Mouse (Mus musculus): ENCODE data around the gene Zbtb5.
"Not testable (repeated sequence)": the region's sequence is repeated elsewhere in the genome, so short reads cannot be mapped to it uniquely, and the experiment has no call there.

Gene Zbtb5

DNA sequence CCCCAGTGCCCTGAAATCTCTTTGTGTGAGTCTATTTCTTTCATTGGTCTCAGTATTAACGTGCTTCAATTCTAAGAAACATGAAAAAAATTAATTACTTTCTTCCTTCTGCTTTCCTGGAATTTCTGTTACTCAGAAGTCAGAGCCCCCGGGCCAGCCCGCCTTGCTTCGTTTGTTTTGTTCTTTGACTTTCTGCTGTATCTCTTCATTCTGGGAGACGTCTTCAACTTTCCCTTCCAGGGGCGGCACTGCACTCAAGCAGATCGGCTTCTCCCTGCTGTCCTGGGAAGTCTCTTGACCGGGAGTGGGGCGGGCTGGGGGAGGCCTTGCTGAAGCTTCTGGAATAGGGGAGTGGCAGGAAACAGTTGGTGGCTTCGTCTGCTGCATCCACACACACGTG lies 49.1 kb downstream of the Zbtb5 start:
- ChIA-PET CTCF (interaction anchor here in 1 of 4 experiments (1.2 kb wide), 1 partner anchor 10 kb away, joined by 3 read pairs; no protein-coding TSS in a partner anchor), POLR2A (no interaction called here)

DNA sequence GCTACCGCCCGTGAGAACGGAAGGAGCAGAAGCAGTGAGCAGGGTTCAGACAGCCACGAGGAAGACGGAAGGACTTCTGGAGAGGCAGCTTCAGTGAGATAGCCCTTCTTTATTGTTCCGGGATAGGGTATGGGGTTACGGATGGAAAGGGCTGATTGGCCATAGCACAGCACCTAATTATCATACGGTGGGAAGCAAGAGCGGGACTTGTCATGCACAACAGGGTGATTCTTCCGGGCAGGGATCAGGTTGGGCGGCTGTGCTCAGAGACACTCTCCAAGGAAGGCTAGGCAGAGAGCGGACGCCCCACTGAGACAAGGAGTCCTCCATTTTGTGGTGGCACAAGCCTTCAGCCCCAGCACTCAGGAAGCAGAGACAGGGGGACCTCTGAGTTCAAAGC lies 53.0 kb downstream of the Zbtb5 start:
- ChIA-PET CTCF (no interaction called here), POLR2A (interaction anchor here in 3 of 4 experiments (0.5 to 2.2 kb wide), 9 partner anchors 8 to 409 kb away, joined by 3 to 7 read pairs (median 3); partner anchors contain the start of gene Zcchc7 (in 1 of the 3))

DNA sequence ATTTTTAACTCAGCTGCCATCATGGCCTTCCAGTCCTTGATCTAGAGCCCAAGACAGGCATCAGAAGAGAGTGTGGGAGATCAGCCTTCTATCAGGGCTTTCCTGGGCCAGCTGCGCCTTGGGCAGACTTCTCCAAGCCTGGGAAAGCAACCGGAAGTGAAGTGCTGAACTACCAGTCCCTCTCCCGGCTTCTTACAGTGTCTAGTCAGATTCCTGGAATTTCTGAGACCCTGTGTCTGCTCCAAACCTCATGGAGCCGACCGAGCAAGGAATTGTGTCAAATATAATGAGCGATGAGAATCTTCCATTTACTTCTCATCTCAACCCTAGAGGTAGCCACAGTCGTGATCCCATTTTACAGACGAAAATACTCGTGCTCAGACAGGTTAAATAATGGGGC lies 53.4 kb downstream of the Zbtb5 start:
- POLR2A ChIA-PET: interaction anchor here in 2 of 4 experiments (0.8 to 2.2 kb wide), 7 partner anchors 9 to 203 kb away, joined by 3 to 7 read pairs (median 3); partner anchors contain the start of gene Zcchc7 (in 1 of the 2)
- CTCF ChIA-PET: no interaction called here

DNA sequence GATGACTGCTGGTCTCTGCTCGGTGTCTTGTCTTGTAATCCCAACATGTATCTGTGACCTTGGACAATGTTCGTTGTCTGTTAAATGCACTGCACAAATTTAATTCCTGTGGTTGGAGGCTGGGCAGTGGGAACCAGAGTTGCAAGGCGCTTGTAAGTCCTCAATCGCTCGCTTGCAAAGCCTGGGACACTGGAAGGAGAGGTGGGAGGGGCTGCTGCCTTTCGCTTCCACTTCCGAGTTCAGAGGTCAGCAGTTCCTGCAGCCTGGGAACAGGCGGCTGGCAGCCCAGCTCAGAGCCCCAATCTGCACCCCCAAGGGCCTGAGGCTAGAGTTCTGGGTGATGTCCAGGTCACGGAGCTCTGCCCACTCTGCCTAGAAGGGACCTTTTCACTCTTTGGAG lies 59.2 kb downstream of the Zbtb5 start:
- POLR2A ChIA-PET: no interaction called here

DNA sequence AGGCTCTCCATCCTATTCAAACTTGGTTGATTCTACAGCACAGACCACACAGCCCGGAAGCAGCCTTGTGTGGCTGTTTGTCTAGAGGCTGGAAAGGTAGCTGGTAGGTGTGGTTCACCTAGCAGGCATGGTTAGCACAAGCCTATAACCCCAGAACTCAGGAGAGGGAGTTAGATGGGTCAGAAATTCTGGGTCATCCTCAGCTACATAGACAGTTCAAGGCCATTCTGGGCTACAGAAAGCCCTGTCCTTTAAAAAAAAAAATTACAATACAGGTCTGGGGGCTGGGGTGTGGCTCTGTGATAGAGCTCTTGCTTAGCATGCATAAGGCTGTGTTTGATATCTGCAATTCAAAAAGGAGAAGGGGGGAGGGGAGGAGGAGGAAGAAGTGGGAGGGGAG lies 63.9 kb downstream of the Zbtb5 start:
- ChIA-PET POLR2A (interaction anchor here in 2 of 4 experiments (0.5 to 3.1 kb wide), 15 partner anchors 10 to 1890 kb away, joined by 3 to 12 read pairs (median 4); partner anchors contain the start of gene Unc13b (in 1 of the 2)), CTCF (interaction anchor here (0.6 to 1.1 kb wide), 5 partner anchors 8 to 179 kb away, joined by 3 to 10 read pairs (median 3); no protein-coding TSS in a partner anchor)

More for the DNA sequence above, 59.2 kb downstream of the Zbtb5 start:
- CTCF ChIA-PET: interaction anchor here in 1 of 4 experiments (1.0 kb wide), 1 partner anchor 20 kb away, joined by 5 read pairs; no protein-coding TSS in a partner anchor

DNA sequence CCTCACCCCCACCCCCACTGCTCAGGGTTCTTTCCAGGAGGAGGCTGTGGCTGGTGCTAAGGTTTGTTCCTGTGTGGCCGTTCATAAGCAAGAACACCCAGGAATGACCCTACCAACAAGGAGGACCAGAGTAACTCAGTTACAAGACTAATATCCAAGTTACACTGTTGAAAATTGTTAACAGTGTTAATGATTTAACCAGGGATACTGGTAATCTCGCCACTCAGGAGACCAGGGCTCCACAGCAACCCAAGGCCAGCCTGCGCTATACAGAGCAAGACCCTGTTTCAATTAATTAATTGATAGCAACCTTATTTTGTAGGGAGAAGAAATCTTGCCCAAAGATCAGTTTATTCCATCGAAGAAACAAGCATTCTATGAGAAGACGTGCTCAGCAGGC lies 64.7 kb downstream of the Zbtb5 start:
- ChIA-PET POLR2A (interaction anchor here in 1 of 4 experiments (1.6 to 3.1 kb wide), 4 partner anchors 11 to 66 kb away, joined by 6 to 12 read pairs (median 8); no protein-coding TSS in a partner anchor), CTCF (interaction anchor here in 1 of 4 experiments (1.1 kb wide), 1 partner anchor 26 kb away, joined by 6 read pairs; no protein-coding TSS in a partner anchor)

DNA sequence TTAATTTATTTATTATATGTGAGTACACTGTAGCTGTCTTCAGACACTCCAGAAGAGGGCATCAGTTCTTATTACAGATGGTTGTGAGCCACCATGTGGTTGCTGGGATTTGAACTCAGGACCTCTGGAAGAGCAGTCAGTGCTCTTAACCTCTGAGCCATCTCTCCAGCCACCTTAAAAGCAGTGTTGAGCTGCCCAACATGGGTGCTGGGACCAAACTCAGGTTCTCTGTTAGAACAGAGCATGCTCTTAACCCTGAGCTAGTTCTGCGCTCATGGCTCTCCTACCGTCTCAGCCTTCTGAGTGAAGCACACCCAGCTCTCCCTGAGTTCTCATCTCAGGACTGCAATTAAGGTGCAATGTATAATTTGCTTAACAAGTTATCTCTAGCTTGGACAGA lies 66.1 kb downstream of the Zbtb5 start:
- POLR2A ChIA-PET: interaction anchor here in 2 of 4 experiments (0.6 to 1.7 kb wide), 2 partner anchors 11 to 190 kb away, joined by 5 read pairs; no protein-coding TSS in a partner anchor
- CTCF ChIA-PET: not testable (repeated sequence)

DNA sequence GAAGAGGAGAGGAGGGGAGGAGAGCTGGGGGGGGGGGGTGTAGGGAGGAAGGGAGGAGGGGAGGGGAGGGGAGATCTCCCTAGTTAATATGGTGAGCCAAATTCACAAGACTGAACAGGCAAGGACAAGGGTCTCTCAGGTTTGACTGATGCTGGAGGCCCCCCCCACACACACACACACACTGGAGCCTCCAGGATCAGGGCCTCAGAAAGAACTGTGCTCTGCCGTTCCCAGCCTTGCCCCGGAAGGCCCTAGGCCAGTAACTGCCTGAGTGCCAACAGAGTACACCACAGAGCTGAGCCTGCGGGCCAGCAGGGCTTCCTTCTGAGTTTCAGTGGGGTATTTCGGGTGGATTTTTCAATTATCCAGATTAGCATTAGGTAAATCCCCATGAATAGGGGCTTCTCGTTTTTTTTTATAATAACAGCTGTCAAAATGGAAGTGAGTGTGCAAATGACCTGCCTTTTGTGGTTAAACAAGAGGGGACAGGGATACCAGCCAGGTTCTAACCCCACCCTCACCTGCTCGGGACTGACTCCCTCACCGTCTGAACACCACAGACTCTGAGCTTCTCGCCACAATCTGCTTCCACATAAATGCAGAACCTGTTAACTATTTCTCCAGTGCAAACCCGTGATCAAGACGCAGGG lies 67.7 kb downstream of the Zbtb5 start:
- CTCF ChIA-PET: interaction anchor here in 1 of 4 experiments (0.6 kb wide), 1 partner anchor 137 kb away, joined by 4 read pairs; no protein-coding TSS in a partner anchor
- POLR2A ChIA-PET: interaction anchor here in 3 of 4 experiments (0.5 to 1.3 kb wide), 4 partner anchors 14 to 1685 kb away, joined by 3 to 4 read pairs (median 3); partner anchors contain the start of gene Polr1e (in 1 of the 3)

DNA sequence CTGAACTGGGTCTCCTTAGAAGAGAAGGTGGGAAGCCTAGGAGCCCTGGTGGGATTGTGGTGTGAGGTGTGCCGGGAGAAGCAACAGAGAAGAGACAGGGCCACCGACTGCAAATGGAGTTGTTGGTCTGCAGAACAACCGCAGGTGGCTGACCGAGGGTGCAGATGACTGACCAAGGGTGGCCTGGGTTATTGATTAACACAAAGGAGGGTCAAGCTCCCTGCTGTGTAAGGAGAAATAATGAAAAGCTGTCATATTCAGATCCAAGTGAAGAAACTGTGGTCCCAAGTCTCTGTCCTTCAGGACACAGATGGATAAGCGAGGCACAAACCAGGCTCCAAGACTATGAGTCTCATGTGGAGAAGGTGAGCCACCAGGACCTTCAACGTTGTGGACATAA lies 68.7 kb downstream of the Zbtb5 start:
- ChIA-PET POLR2A (no interaction called here), CTCF (no interaction called here)

DNA sequence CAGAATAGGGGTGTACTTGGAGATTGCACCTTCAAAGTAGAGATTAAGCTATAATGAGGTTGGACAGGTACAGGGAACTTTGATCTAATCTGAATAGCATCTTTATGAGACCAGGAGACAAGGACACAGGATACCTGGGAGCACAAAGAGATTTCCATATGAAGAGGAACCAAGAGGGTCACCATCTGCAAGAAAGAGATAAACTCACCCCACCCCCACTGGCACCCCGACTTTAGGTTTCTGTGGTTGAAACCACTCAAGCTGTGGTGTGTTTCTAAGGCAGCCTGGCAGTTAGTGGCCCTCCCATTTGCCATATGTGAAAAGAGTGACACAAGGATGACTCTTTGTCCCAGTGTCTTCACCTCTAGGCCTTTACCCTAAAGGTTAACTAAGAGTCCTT lies 70.0 kb downstream of the Zbtb5 start:
- CTCF ChIA-PET: no interaction called here

More for the DNA sequence above, 70.0 kb downstream of the Zbtb5 start:
- POLR2A ChIA-PET: interaction anchor here in 1 of 4 experiments (0.7 kb wide), 1 partner anchor 8 kb away, joined by 3 read pairs; no protein-coding TSS in a partner anchor
